Mouse (Mus musculus) stomach, postnatal 0 days (tissue): ENCODE measurements around the gene Rbm7.

ENCODE experiments used
- CTCF ChIP-seq: IDR thresholded peaks from 2 replicates; pipeline ENCODE4 v1.5.1; 2016; ENCODE audit warnings: antibody characterized with exemption, low read depth, mild to moderate bottlenecking, moderate library complexity
- EP300 ChIP-seq: optimal IDR thresholded peaks from 2 replicates; pipeline ENCODE3; 2016; ENCODE audit warnings: antibody characterized with exemption

GRCm38 (mm10) chr9:48460720-48461119 is 34.4 kb downstream of the Rbm7 start:
- TF ChIP-seq CTCF (no peak), EP300 (no peak)
